Mouse (Mus musculus) frontal cortex, postnatal 10 days (tissue): ENCODE data around the gene Gps1.
"Not testable (repeated sequence)": the region's sequence is repeated elsewhere in the genome, so short reads cannot be mapped to it uniquely, and the experiment has no call there.

Source experiments
- DNase-seq, 2 experiments: peaks; one replicate each; pipeline ENCODE4 v3.0.0; 2022; ENCODE audit warnings: low spot score in 2 of 2, mixed read lengths in 1 of 2

Gene Gps1

GRCm38 (mm10) chr11:120784064-120784791 lies at the start of gene Gps1, which contains the start of gene Rfng:
Gene Gps1 (plus strand): TSS chr11:120784272.
Gene Rfng (minus strand): TSS chr11:120784207.
- peak in 1 of 2 experiments; percentile 78 for DNase-seq

GRCm38 (mm10) chr11:120736424-120736823 lies 47.6 kb upstream of the Gps1 start:
- DNase-seq, result no peak

DNA sequence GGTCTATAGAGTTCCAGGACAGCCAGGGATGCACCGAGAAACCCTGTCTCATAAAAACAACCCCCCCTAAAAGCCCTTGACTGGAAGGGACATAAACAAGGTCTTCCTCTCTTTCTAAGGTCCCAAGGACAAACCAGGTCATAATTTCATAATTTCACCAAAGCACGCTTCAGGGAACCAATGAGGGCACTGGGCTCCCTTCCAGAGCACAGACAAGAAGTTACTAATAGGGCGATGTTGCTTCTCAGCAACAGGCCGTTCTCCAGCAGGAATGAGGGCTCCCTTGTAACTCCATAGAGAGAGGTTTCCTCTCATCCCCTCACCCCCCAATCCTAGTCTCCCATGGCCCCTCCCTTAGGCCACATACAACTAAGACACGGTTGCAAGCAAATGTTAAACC lies 43.1 kb upstream of the Gps1 start:
- DNase-seq, result no peak

GRCm38 (mm10) chr11:120744121-120744701 lies 39.9 kb upstream of the Gps1 start:
- DNase-seq, result no peak

- DNase-seq, result no peak
Measured at GRCm38 (mm10) chr11:120747974-120748373, 36.1 kb upstream of the Gps1 start.

DNA sequence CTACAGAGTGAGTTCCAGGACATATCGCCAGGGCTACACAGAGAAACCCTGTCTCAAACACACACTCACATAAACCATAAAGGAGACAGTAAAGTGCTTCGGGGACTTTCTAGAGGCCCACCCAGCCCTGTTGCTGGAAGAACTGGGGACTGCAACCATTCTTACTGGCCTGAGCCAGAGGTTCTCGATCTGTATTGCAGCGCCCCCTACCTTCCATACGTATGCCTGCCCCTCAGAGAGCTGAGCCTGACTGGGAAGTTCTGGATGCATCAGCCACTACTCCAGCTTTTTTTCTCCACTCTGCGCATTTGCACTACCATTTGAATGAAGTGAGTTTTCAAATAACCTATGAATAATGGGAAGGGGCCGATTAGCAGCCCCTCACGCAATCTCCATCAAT lies 34.6 kb upstream of the Gps1 start:
- DNase-seq, result no peak

- no peak for DNase-seq
Measured at GRCm38 (mm10) chr11:120751606-120752005, 32.5 kb upstream of the Gps1 start.

- no peak for DNase-seq
Measured at GRCm38 (mm10) chr11:120760236-120760635, 23.8 kb upstream of the Gps1 start.

DNA sequence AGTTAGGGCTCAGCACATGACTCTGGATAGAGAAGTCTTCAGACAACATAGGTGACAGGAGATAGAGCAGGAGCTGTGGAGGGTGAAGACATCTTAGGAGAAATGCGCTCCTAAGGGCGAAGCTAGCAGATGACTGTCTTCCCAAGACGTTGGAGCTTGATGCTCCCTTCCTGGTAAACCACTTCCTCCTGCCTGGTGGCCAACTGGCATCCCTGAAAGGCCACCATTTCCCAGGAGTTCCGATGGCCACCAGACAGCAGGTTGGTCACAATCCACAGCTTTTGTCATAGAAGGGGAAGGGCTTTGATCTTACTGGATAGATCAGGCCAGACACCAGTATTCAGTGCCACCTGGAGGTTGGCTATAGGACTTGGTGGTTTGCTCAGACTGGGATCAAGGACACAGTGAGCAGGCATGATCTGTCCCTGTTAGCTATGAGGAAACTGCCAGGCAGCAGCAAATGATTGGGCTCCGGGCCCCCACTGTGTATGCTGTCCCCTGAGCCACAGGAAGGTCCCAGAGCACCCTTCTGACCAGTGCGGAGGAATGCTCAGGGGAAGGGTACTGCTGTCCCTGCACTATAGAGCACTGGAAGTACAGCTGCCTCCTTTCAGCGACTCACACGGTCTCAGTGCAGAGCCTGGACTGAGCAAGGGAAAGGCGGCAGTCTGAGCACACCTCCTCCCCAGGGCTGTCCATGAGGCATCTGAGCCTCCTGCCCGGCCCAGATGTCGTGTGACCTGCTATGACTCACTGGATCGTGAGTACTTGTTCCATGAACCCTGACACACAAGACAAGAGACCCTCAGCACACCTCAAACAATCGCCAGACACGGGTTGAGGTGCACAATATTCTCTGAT lies 22.0 kb upstream of the Gps1 start:
- DNase-seq, result no peak

GRCm38 (mm10) chr11:120762672-120763041 lies 21.4 kb upstream of the Gps1 start, which contains the start of gene Hmga1b:
Gene Hmga1b (plus strand): TSS chr11:120762794.
- not testable (repeated sequence) for DNase-seq

GRCm38 (mm10) chr11:120763121-120763999 lies 20.7 kb upstream of the Gps1 start:
- DNase-seq, result not testable (repeated sequence)

GRCm38 (mm10) chr11:120767023-120767422 lies 17.0 kb upstream of the Gps1 start:
- not testable (repeated sequence) for DNase-seq

- no peak for DNase-seq
Measured at GRCm38 (mm10) chr11:120768206-120768605, 15.9 kb upstream of the Gps1 start.

DNA sequence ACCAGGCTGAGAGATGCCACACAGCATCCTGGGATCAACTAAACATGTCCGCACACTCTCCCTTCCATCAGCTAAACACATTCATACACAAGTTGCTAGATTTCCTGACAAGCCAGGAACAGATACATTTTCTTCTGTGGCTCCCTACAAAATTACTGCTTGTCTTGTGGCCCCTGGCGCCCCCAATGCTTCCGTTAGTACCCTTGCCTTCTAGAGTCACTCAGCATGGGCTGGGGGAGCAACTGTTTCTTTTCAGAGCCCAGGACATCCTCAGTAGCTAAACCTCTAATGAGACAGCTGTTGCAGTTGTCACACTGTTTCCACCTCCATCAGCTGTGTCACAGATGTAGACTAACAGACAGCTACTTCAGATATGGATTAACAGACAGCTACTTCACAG lies 11.3 kb upstream of the Gps1 start:
- DNase-seq, result no peak

DNA sequence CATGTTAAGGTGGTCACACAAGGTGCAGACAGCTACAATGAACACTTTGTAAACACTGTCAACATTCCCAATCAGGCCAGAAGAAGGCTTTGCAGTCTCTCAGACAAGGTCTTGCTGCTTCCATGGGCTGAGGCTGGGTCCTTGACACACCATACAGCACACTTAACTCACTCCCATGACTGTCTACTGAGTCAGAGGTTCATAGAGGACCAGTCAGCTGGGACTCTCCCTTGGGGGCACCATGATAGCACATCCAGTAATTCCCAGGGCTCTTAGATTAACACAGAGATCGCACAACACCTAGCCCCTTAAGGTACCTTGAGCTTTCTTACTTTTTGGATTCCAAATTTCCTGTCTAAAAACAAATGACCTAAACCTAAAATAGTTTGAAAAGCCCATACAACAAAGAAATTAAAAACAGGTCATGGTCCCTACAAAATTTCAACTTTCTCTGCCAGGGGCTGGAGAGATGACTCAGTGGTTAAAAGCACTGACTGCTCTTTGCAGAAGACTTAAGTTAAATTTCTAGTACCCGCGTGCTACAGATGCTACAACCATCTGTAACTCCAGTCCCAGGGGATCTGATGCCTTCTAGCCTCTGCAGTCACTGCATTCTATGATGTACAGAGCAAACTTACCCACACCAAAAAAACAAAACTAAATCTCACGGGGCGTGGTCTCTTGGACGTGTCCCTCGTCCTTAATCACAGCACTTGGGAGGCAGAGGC lies 10.4 kb upstream of the Gps1 start:
- no peak for DNase-seq

DNA sequence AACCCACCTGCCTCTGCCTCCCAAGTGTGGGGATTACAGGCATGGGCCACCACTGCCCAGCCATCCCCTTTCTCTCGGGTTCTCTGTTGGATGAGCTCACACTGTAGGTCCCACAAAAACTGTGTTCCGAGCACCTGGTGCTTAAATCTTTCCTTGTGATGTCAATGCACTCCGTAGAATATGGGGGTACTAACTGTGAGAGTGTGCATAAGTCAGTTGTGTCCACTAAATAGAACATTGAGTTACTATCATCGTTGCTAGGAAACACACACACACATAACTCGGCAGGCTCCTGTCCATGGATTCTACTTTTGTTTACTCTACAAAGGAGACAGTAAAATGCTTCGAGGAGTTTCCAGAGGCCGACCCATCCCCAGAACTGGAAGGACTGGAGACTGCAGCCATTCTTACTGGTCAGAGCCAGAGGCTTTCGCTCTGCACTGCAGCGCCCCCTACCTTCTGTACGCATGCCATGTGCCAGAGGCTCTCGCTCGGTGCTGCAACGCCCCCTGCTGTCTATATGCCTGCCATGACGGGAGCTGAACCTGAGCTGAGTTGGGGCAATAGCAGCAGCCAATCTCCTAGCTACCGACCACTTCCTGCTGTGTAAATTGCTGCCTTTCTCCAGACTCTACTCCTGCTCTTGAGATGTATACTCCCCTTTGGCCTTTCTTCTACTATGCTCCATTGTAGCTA lies 8.2 kb upstream of the Gps1 start:
- DNase-seq, result peak; percentile 78 to 91

- DNase-seq, result no peak
Measured at GRCm38 (mm10) chr11:120777123-120777522, 6.9 kb upstream of the Gps1 start.

- no peak for DNase-seq
Measured at GRCm38 (mm10) chr11:120779876-120780275, 4.2 kb upstream of the Gps1 start.

- DNase-seq, result not testable (repeated sequence)
Measured at GRCm38 (mm10) chr11:120781361-120781760, 2.7 kb upstream of the Gps1 start.

DNA sequence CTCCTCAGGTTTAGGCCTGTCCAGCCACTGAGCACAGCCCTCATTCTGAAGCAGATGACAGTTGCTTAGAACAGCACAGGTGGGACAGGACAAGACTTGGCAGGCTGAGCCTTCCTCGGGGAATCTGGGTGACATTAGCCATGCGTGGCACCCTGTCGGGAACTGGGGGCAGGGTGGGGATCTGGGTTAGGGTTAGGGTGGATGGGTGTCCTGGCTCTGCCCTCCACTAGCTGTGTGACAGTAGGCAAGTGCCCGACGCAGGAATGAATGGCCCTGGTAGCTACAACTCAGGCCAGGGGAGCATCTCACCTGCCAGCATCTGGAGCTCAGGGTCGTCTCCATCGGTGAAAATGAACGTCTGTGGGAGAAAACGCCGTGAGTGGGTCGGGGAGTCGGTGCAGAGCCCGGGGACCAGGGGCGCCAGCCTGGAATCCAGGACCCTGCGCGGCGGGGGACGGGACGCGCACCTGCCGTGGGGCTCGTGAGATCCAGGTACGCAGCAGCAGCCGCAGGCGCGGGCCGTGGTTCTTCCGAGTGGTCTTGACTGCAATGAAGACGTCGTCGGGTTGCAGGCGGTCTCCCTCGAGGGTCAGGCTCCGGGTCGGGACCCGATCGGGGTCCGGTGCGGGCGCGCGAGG lies 527 bp upstream of the Gps1 start:
- DNase-seq, result no peak
